In the genomic region with DNA sequence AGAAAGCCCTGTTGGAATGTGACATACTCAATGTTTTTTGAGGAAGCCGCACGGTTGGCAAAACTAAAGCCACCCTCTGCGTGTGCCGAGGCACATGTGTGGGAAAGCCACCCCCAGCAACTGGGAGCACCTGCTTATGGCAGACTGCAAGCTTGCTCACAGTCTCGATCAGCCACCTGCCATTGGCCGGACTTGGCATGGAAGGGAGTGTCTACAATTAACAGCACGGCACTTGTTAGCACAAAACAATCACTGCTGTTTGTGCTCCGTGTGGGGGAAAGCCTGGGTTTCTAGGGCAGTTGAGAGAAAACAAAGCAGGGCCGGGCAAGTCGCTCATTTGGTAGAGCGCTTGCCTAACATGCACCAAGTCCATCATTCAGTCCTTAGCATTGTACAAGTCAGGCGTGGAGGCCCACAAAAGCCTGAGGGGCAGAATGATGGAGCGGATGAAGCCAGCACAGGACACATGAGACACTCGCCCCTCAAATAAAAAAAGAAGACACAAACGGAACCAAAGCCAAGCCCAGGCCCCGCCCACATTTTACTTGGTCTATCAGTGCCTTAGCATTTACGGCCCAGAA, we compare ENCODE assay signal across 12 mouse cellular contexts.
DNase-seq lines count a peak whose midpoint lies in the region; ATAC-seq and TF ChIP-seq lines count a peak whose summit lies in the region.
"Had no signal": no experiment of that assay in that cellular context is flagged by ENCODE, and none has a peak within 500 bp of the region (broad histone marks: within the 10 kb centered on the region; RNA-seq: fewer than 3 reads in every experiment).

No protein-coding gene starts in this region.

- no peaks in the 10 kb centered on the region for H3K27me3 ChIP-seq in hindbrain, postnatal 0 days (ENCODE audit: insufficient read depth, low read length)
- no peaks in the 10 kb centered on the region for H3K27me3 ChIP-seq in neural tube, embryonic 13.5 days
- H3K27me3 ChIP-seq: embryonic facial prominence, embryonic 13.5 days; heart, embryonic 12.5 days; stomach, embryonic 15.5 days had no signal

- no peak for TF ChIP-seq CTCF in brain, embryonic 14.5 days (IDR thresholded peaks at IDR 0.05; ENCODE audit: borderline replicate concordance, extremely low read depth, insufficient read depth, insufficient read length)
- TF ChIP-seq CTCF in hindbrain, postnatal 0 days (IDR thresholded peaks at IDR 0.05; ENCODE audit: low read depth) = no peak
- TF ChIP-seq CTCF in gastrocnemius, adult 2 months (IDR thresholded peaks at IDR 0.05) = no peak

- H3K4me3 ChIP-seq in hindbrain, postnatal 0 days (ENCODE audit: low read length) = no peak overlapping the region
- H3K4me3 ChIP-seq in neural tube, embryonic 13.5 days = no peak overlapping the region
- no peak overlapping the region for H3K4me3 ChIP-seq in gastrocnemius, adult 2 months
- H3K4me3 ChIP-seq: embryonic facial prominence, embryonic 13.5 days; heart, embryonic 12.5 days; stomach, embryonic 15.5 days had no signal

- H3K36me3 ChIP-seq in hindbrain, postnatal 0 days (ENCODE audit: insufficient read depth, low read length) = no peaks in the 10 kb centered on the region
- H3K36me3 ChIP-seq in neural tube, embryonic 13.5 days = no peaks in the 10 kb centered on the region
- H3K36me3 ChIP-seq: embryonic facial prominence, embryonic 13.5 days; stomach, embryonic 15.5 days had no signal

- intact Hi-C loops in gastrocnemius, postnatal 14 days (cut with DNase I; ENCODE audit: low total_unique reads) = no loop called here
- intact Hi-C loops in gastrocnemius, adult 2 months (cut with DNase I) = no loop called here

- 51% methylated on average over 17 of the region's 17 CpGs for WGBS in hindbrain, postnatal 0 days
- 40% methylated on average over 17 of the region's 17 CpGs for WGBS in neural tube, embryonic 13.5 days

- H3K4me1 ChIP-seq in hindbrain, postnatal 0 days (ENCODE audit: insufficient read depth, low read length) = no peaks in the 10 kb centered on the region
- H3K4me1 ChIP-seq in neural tube, embryonic 13.5 days (replicated peaks) = peaks cover 22% of the 10 kb centered on the region
- H3K4me1 ChIP-seq: embryonic facial prominence, embryonic 13.5 days; stomach, embryonic 15.5 days had no signal

- H3K9ac ChIP-seq in hindbrain, postnatal 0 days (replicated peaks; ENCODE audit: low read length) = no peak overlapping the region
- H3K9ac ChIP-seq in neural tube, embryonic 13.5 days = no peak overlapping the region
- H3K9ac ChIP-seq: embryonic facial prominence, embryonic 13.5 days; heart, embryonic 12.5 days; stomach, embryonic 15.5 days had no signal

- no peaks in the 10 kb centered on the region for H3K9me3 ChIP-seq in hindbrain, postnatal 0 days (ENCODE audit: low read length)
- no peaks in the 10 kb centered on the region for H3K9me3 ChIP-seq in neural tube, embryonic 13.5 days
- H3K9me3 ChIP-seq: embryonic facial prominence, embryonic 13.5 days; heart, embryonic 12.5 days; stomach, embryonic 15.5 days had no signal

- peak; percentile 14 for DNase-seq in gastrocnemius, postnatal 14 days
- DNase-seq in gastrocnemius, postnatal 10 days = no peak
- DNase-seq in brain, embryonic 14.5 days (ENCODE audit: low read depth) = peak; percentile 92
- DNase-seq in hindbrain, postnatal 0 days (ENCODE audit: low spot score) = peak; percentile 28
- DNase-seq in gastrocnemius, adult 2 months = no peak
- DNase-seq in c-Kit-positive CD71-positive TER-119-positive erythroid progenitor cells, embryonic 14.5 days (ENCODE audit: low spot score) = no peak
- no peak for DNase-seq in gastrocnemius, postnatal 4 days (ENCODE audit: low spot score in 2 of 2)

- no peak overlapping the region for H3K27ac ChIP-seq in hindbrain, postnatal 0 days
- H3K27ac ChIP-seq in neural tube, embryonic 13.5 days (replicated peaks) = no peak overlapping the region
- no peak overlapping the region for H3K27ac ChIP-seq in gastrocnemius, adult 2 months
- H3K27ac ChIP-seq: embryonic facial prominence, embryonic 13.5 days; stomach, embryonic 15.5 days had no signal

- TF ChIP-seq POLR2A in brain, embryonic 14.5 days (IDR thresholded peaks at IDR 0.05; ENCODE audit: borderline replicate concordance, extremely low read depth, insufficient read depth, insufficient read length, poor library complexity, severe bottlenecking) = no peak

- ATAC-seq in hindbrain, postnatal 0 days = peak; percentile 35; the same call in 1 of the 2 replicates
- ATAC-seq in neural tube, embryonic 13.5 days (ENCODE audit: low read depth) = peak; percentile 51; the same call in 1 of the 2 replicates
- ATAC-seq: CD4-positive, CD25-positive, alpha-beta regulatory T cell, adult 4 months had no signal

- no peak overlapping the region for H3K4me2 ChIP-seq in hindbrain, postnatal 0 days (ENCODE audit: low read depth, low read length)
- no peak overlapping the region for H3K4me2 ChIP-seq in neural tube, embryonic 13.5 days
- H3K4me2 ChIP-seq: embryonic facial prominence, embryonic 13.5 days; heart, embryonic 12.5 days; stomach, embryonic 15.5 days had no signal

Comparison
In these comparisons a context has a peak if more than half of its experiments do, and no peak if none do; other contexts are left out.
1. DNase-seq: peak in gastrocnemius, postnatal 14 days (single experiment), brain, embryonic 14.5 days (single experiment) and hindbrain, postnatal 0 days (single experiment); none in gastrocnemius, postnatal 10 days (single experiment), gastrocnemius, adult 2 months (single experiment), c-Kit-positive CD71-positive TER-119-positive erythroid progenitor cells, embryonic 14.5 days (single experiment) and gastrocnemius, postnatal 4 days (0 of 2).